Mouse (Mus musculus): ENCODE data around the gene Stk17b. TPM values are rescaled to one million over a fixed set of nuclear protein-coding genes. Genes with fewer than 3 reads are reported as not detected.
"Not testable (repeated sequence)": the region's sequence is repeated elsewhere in the genome, so short reads cannot be mapped to it uniquely, and the experiment has no call there.

Stk17b gene
- total RNA-seq, 2 experiments from 2014 or later = 18.9 to 23.2 TPM

DNA sequence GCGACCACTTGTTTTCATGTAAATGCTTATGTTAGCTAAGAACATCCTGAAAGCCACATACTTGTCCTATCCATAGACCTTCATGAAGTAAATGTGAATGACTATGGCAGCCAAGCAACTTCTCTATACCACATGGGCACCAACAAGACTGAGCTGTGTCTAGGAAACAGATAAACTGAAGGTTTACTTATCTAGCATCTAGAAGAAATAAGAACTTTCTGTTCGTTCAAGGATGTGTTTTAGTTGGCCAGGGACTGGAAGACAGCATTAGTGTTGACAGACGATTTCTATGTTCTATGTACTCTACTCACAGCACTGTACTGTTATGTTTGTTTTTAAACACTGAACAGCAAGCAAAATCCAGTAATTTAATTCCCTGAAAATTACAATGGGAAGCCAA lies 2.9 kb downstream of the Stk17b start:
- no peak for DNase-seq

DNA sequence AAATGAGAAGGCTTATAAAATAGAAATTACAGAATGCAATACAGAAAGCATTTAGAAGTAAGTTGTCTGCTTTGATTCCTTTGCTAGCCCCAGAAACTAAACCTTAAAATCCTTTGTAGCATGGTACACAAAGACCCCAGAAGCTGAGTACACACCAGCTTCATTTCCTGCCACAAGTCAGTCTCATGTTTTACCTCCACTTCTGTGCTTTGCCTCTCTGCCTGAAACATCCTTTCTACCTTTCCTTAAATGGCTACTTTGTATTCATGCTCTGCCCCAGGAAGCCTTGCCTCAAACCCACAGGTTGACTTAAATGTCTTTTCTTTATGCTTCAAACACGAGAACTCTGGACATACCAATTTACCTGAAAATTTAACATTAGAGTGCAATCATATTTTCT lies 3.7 kb downstream of the Stk17b start:
- DNase-seq = no peak

DNA sequence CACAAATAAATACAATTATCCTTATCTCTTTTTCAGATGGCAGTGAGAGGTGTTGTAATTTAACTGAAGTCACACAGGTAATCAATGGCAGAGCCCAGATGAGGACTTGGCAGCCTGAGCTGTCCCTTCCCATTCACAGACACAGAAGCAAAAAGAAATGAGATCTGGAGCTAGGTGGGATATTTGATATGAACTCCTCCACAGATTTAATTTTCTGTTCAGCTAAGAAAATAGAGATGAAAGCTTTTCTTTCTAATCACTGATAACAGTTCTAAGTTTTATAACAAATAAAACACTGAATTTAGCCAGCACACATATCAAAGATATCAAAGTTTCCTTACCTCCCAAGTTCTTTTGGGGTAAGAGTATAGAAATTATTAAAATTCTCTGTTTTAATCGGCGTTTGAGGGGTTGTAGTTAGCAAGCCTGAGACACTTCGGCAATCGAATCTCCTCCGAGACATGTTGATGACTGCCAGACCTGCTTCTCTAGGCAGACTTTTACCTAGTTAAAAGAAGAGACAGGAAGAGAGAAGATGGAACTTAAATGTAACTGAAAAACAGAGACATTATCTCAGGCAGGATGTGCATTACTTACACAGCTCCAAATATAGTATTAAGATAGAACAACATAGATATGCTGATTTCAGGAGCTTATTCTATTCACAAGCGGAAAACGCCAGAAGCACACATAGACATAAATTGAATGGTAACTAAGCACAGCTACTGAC lies 8.7 kb downstream of the Stk17b start:
- DNase-seq = no peak

DNA sequence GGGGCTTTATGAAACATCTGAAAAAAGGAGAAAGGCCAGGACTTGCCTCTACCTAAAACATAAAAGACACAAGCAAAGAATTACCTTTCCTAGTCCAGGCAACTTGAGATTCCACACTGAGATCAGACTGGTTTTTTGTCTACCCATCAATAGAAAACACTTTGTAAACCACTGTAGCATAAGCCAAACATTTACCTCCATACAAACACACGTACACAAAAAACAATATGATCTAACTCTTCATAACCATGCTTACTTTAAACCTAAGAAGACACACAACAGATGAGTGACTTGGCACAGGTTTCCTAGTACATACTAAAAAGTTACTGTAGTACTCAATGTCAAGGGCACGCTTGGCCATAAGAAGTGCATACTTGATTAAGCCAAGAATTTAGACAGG lies 9.5 kb downstream of the Stk17b start:
- DNase-seq = no peak

DNA sequence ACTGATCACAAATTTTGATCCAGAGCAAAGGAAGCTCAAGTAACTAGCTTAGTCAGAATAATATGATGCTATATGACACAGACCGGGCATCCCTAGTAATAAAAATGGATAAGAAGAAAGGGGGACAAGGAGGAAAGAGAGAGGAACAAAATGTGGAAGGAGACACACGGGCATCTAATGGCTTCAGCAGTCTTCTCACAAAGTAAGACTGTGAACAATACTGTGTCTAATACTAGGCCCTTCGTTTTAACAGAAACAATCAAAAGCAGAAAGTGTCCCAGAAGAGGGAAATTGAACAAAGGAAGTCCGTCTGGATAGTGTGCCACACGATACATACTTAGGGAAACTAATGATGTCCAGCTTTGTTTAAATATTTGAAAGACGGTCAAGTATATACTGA lies 10.0 kb downstream of the Stk17b start:
- DNase-seq = no peak

DNA sequence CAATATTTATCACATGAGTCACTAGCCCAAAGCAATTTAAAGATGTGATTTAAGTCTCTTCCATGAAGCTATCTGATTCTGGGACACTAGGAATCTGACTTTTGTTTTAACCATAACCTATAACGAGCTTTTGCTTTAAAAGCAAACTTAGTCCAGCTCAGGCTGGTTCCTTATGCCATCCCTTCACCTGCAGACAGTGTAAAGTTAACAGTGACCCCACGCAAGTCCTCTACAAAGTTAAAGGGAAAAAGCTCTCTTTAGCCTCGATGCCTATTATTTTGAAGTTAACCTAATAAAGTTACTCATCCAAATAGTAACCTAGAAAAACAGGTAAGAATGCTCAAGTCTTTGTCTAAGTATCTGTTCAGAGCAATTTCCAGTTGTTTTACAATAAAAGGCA lies 10.5 kb downstream of the Stk17b start:
- no peak for DNase-seq

DNA sequence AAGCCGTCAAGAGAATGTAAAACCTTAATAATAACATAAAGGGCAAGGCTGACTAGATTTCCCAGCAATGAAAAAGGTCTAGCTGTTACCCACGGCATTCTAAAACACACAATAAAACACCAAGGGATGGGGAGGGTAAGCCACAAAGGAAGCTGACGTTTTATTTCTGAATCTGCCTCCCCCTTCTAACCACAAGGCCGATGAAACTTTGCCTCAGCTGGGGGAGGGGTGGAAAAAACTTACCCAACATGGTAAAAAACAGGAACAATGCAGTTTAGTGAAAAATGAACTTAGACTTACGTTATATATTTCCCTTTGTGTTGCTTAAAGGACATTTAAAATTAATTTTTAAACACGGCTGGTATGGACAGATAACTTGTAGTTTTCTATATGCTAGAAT lies 11.0 kb downstream of the Stk17b start:
- DNase-seq = peak; percentile 9

DNA sequence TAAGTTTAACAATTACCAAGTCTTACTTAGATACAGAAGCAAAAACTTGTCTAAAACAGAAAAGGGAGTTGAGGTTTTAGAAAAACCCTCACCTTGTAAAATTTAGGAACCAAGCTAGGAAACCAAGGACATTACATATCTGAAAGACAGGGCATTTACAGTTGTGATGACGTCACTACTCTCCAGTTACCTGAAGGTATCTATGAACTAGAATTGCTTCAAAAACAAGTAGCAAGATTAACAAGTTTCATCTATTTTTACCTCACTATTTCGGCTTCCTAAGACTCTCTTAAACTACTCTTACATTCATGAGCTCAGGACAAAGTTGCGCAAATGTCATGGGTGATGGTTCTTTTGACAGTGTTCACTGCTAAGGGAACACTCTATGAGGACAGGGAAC lies 12.1 kb downstream of the Stk17b start:
- no peak for DNase-seq

DNA sequence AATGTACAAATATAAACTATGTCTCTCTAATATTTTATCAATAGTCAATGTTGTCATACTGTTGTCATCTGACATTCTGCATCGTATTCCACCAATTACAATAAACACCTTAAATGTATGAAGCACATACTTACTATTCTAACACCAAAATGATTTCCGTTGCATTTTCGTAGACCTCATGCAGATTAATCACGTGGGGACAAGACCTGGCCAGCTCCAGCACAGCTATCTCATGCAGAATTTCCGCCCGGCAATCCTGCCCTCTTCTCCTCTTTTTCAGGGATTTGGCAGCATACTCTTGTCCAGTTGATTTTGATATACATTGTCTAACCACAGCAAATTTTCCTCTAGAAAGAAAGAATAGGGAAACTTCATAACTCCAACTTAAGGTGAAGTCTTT lies 13.5 kb downstream of the Stk17b start:
- no peak for DNase-seq

DNA sequence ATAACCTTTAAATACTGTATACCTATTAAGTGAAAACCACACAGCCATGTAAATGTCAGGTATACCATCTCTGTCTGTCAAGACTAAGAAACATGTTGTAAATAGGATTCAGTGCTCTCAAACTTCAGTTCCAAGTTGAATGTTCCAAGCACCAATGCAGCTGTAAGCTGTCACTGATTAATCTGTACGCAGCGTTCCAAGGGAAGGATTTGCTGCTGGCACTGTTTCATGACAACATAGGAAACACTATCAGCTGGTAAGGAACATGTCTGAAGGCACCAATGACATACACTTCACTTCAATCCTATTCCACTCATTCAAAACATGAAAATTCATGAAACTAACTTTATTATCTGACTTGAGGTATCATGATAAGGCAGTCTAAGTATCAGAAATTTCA lies 18.9 kb downstream of the Stk17b start:
- DNase-seq = peak; percentile 9

DNA sequence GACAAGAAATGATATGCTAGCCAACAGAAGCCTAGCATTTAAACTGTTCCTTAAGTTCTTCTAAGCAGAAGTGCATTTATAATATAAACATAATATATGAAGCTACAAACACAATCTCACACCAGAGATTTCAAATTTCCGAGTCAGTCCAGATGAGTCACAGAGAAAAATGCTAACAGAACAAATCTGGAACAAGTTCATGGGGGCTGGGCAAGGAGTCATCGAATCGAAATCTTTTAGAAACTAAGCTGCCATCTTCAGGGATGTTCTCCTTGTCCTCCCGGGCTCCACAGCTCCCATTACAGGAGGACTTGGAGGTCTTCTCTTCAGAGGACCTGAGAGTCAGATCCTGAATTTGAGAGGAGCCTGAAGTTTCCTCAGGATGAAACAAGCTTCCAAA lies 27.7 kb downstream of the Stk17b start:
- DNase-seq = no peak

DNA sequence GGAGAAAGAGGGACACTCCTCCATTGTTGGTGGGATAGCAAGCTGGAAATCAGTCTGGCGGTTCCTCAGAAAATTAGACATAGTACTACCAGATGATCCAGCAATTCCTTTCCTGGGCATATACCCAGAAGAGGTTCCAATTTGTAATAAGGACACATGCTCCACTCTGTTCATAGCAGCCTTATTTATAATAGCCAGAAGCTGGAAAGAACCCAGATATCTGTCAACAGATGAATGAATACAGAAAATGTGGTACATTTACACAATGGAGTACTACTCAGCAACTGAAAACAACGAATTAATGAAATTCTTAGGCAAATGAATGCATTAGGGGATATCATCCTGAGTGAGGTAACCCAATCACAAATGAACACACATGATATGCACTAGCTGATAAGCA lies 31.5 kb downstream of the Stk17b start:
- not testable (repeated sequence) for DNase-seq

DNA sequence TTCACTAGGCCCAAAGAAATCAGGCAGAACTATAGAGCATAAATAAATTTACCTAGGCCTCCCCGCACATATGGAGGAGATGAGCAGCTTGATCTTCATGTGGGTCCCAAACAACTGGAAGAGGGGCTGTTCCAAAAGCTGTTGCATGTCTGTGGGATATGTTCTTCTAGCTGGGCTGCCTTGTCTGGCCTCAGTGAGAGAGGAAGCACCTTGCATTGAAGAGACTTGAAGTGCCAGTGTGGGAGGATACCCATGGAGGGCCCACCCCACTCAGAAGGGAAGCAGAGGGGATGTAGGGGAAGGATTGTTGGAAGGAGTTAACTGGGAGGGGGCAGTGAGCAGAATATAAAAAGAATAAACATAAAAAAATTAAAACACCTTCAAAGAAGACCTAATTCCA lies 33.9 kb downstream of the Stk17b start:
- no peak for DNase-seq

DNA sequence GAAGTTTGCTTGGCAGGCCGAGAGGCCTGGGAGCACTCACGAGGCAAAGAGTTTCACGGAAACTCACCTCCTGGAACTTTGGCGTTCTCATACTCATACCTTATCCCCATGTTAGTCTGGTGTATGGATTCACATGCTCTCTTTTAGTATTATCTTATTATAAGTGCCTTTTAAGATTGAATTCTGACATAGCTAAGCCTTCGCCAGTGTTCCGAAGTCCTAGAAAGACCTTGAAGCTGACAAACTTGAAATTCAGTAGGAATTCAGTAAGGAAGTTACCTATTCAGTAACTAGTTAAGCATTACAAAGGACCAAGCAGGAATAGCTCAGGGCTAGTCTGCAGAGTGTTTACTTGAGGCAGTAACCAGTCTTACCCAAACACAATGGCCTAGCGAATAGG lies 34.3 kb downstream of the Stk17b start:
- DNase-seq = not testable (repeated sequence)

DNA sequence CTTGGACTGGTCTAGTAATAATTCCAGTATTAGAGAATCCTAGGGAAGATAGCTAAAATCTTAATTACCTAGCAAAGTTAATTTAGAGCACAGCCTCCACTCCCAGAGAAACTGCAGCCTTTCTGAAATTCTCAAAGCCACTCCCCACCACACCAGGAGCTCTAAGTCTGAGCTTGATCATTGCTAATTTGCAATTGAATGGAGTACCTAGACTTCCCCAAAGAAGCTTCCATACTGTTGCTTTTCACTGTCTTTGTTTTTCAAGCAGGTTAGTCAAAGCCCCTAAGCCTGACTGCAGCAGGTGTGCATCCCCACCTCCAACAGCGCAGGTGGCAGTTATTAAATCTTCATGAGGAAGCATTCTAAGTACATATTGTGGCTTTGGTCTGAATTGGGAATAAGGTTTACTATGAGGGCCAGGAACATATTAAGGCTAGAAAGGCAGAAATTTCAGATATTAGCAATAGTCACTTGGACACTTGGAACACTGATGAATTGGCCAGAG lies 35.1 kb downstream of the Stk17b start:
- not testable (repeated sequence) for DNase-seq

DNA sequence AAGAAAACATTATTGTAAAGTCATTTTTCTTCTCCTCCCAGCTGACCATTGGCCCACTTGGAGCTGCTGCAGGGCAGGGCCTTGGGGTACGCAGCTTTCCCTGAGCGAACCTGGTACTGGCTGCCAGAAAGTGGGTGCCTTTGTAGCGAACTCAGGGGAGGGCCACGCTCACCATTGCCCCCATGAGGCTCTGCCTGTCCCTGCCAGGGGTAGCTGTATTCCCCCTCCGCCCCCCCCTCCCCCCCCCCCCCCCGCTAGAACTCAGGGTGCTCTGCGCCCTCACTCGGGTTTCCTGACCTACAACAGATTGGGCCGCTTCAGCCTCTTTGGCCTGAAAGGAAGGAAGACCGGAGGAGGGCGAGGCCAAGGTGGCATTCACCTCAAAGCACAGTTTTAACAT lies 36.5 kb downstream of the Stk17b start:
- DNase-seq = no peak

DNA sequence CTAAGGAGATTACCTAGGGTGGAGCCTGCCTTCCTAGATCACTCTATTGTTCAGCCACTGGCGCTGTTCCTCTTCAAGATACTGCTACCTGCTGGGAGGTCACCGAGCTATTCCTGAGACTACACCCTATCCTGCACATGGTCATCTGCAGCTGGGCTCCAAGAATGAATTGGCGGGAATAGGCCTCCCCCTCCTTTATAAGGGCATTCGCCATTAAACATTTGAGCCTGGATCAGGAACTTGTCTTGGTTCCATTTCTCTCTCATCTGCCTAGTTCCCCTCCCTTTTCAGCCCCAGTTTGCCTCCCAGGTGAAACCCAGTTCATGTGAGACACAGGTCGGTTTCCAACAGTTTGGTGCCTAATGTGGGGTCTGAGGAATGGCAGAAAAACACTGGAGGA lies 39.0 kb downstream of the Stk17b start:
- DNase-seq = no peak

DNA sequence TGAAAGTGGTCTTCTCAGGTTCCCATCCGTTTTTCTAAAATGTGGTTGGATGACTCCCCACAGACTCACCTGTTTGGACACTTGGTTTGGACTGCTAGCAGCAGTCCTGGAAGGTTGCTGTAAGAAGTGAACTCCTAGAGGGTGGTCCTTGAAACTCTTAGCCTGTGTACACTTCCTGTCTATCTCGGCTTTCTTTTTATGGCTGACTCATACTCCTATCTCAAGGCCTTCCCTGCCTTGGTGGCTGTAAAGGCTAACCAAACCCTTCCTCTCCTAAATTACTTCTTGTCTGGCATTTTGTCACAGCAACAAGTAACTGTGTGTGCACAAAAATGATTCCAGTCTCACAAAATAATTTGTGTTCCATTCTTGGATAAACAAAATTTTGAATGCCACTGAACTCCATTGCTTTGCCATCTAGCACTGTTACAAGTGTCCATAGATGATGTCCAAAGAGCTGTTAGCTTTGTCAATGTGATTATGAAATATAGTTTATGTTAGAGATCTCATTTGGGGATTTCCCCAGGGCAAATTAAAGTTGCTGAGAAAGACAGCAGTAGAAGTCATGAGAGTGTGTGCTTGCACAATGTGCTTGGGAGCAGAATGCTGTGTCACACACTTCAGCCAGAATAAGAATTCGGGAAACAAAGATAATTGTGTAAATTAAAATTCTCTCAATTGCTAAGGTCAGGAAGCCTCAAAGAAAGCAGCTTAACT lies 43.1 kb downstream of the Stk17b start:
- no peak for DNase-seq

DNA sequence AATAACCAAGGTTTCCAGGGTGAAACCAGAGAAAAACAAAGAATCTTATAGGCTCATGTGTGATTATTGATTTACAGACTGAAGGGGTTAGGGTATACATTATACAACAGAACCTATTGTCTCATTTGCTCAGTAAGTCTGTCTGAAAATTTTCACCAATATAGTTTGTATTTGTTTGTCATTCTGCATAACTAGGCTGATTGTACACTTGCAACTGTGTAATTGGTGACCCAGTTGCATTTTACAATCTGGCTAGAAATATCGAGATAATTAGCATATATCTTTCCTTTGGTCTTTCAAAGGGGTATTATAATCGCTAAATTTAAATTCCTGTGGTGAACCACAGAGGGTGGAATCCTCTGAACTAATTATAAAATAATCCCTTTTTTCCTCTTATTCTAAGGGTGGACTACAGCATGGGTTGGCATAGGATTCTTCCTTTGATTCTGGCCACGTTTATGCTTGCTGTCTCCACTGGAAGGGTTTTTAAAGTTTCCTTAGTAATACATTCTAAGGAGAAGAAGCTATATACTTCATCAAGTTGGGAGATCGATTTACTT lies 44.2 kb downstream of the Stk17b start:
- no peak for DNase-seq

DNA sequence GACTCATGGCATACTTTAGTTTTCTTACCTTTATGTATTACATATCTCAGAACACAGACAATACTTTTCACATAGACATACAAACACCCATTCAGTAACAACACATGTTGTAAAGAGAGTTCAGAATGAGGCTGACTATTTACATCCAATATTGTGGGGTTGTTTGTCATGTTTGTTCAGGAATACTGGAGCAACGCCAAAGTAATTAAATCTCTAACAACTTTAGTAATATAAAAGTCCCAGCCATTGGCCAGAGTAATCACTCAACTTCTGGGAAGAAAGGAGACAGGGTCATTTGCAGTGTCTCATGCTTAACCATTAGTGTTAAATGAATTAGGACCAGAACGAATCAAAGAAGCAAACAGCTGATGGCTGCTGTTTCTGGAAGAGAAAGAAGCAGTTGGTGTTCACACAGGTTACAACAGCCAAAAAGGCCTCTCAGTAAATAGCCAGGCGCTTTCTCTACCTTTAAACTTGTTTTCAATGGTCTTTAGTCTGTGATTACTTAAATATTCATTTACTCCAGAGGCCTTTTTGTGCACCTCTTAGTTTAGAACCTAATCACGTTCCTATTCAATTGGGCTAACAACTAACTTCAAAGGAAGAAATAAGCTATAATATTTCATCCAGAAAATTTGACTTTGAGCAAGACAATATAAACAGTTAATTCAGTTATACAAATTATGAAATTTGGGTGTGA lies 44.8 kb downstream of the Stk17b start:
- DNase-seq = not testable (repeated sequence)

DNA sequence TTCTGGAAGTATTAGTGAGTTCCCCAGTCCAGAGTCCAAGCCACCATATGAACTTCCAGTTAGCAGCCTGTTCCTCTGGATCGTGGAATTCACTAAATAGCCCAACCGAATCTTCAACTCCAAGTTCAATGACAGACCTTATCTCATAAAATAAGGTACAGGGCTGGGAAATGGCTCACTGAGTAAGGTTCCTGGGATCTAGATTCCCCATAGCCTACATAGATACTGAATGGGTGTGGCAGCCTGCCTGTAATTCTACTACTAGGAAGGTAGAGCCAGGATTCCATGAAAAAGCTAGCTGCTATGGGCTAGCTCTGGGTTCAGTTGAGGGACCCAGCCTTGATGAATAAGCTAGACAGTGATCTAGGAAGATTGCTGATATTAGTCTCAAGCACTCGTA lies 48.4 kb downstream of the Stk17b start:
- no peak for DNase-seq

DNA sequence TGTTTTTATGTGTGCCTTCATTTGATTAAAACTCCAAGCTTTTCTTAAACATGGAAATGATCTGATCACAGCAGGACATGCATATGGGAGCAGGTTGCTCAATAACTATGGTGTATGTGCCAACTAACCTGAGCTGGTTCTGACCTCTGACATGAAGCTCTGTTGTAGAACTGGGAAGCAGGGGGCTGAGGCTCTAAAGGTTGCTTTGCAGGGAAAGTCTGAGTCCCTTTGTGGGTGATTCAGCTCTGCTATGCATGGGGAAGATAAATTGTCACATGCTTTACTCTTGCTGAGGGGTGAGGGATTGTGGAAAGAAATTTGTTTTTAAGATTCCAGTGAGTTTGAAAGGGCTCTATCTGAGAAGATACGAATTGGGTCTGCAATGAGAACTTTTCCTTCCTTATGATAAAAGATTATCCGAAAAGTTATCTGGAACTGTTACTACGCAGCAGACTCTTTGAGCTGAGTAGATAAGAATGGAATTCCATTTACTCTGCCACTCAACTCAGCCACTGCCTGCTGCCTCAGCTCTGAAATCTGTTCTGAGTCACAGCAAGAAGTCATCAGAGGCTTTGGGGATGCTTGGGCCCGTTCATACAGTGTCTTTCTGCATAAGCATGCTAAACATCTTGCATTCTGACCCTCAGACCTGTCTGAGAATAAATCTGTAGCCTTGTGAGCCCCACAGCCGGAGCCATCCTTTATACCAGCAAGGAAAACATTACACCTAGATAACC lies 56.4 kb downstream of the Stk17b start:
- DNase-seq = no peak
